Mouse (Mus musculus) liver, embryonic 11.5 days (tissue): ENCODE measurements around the gene Cmya5. TPM values are rescaled to one million over a fixed set of nuclear protein-coding genes. Genes with fewer than 3 reads are reported as not detected.

Experiments used
- ATAC-seq: fragments of 200-750 bp; cut with Nextera tagmentation; replicated peaks from 2 replicates; pipeline ENCODE4 v1.8.0; 2017; ENCODE audit warnings: moderate number of reproducible peaks, mild to moderate bottlenecking, moderate TSS enrichment, moderate library complexity; ENCODE audit not compliant: low FRiP score
- DNase-seq: peaks from one replicate; pipeline ENCODE4 v3.0.0-alpha.2; 2017; ENCODE audit warnings: low spot score
- H3K27ac ChIP-seq: fragments of 300-500 bp; sonication (generic); 2 replicates; pipeline ENCODE4 v1.5.1; 2014; ENCODE audit warnings: mild to moderate bottlenecking, low read depth, low read length, control low read depth
- H3K27me3 ChIP-seq: fragments of 300-500 bp; sonication (generic); replicated peaks from 2 replicates; pipeline ENCODE4 v1.6.1; 2014; ENCODE audit warnings: low read length, mixed read lengths; ENCODE audit not compliant: control insufficient read depth, insufficient read depth
- H3K36me3 ChIP-seq: fragments of 300-500 bp; sonication (generic); 2 replicates; pipeline ENCODE4 v1.6.1; 2014; ENCODE audit warnings: mild to moderate bottlenecking, low read length, moderate library complexity, mixed read lengths; ENCODE audit not compliant: control insufficient read depth, insufficient read depth
- H3K4me1 ChIP-seq: fragments of 300-500 bp; sonication (generic); replicated peaks from 2 replicates; pipeline ENCODE4 v1.6.1; 2014; ENCODE audit warnings: low read length, mixed read lengths; ENCODE audit not compliant: control insufficient read depth, insufficient read depth
- H3K4me2 ChIP-seq: fragments of 300-500 bp; sonication (generic); 2 replicates; pipeline ENCODE4 v1.6.1; 2014; ENCODE audit warnings: mild to moderate bottlenecking, control low read depth, moderate library complexity
- H3K4me3 ChIP-seq: fragments of 300-500 bp; sonication (generic); 2 replicates; pipeline ENCODE4 v1.5.1; 2014; ENCODE audit warnings: low read depth, low read length, control low read depth
- H3K9ac ChIP-seq: fragments of 300-500 bp; sonication (generic); 2 replicates; pipeline ENCODE4 v1.6.1; 2014; ENCODE audit warnings: low read depth, low read length, control low read depth
- H3K9me3 ChIP-seq: fragments of 300-500 bp; sonication (generic); 2 replicates; pipeline ENCODE4 v1.6.1; 2016; ENCODE audit warnings: low read length, inconsistent platforms, mixed read lengths; ENCODE audit not compliant: control insufficient read depth
- WGBS: fragments of 180-500 bp; shearing (Covaris S2); extraction: QIAGEN DNeasy Blood & Tissue Kit; methylation state at CpG from one replicate; pipeline ENCODE4 v1.1.7; 2014; 5-methylcytosine and 5-hydroxymethylcytosine counted together
- polyA plus RNA-seq: library from polyadenylated mRNA; unstranded; fragments of >200 nt; fragmentation: Nextera tagmentation; extraction: Ambion mirVana; gene quantifications from 2 replicates; pipeline ENCODE4 v1.2.1, GENCODE M21; 2014

Gene Cmya5
- polyA plus RNA-seq, 1 experiment from 2014 or later, result 0.12 TPM

- Histone ChIP-seq H3K27me3 (no peaks in the 10 kb centered on the region), H3K36me3 (peaks cover 17% of the 10 kb centered on the region; the same call in 1 of the 2 replicates), H3K4me2 (no peak overlapping the region), H3K4me1 (no peaks in the 10 kb centered on the region; the same call in 1 of the 2 replicates), H3K4me3 (no peak overlapping the region), H3K9ac (no peak overlapping the region), H3K27ac (no peak overlapping the region), H3K9me3 (no peaks in the 10 kb centered on the region)
- DNase-seq (no peak), ATAC-seq (no peak)
Observed at GRCm38 (mm10) chr13:93177571-93177970, 33.0 kb upstream of the Cmya5 start.

- H3K9ac ChIP-seq, result no peak overlapping the region
- H3K9me3 ChIP-seq, result no peaks in the 10 kb centered on the region
- no peak overlapping the region for H3K4me2 ChIP-seq
- H3K4me3 ChIP-seq, result no peak overlapping the region
- WGBS, result 94% methylated on average over 4 of the region's 4 CpGs
- H3K36me3 ChIP-seq, result peaks cover 22% of the 10 kb centered on the region
- DNase-seq, result no peak
- H3K27ac ChIP-seq, result no peak overlapping the region
- H3K27me3 ChIP-seq, result no peaks in the 10 kb centered on the region
- H3K4me1 ChIP-seq, result no peaks in the 10 kb centered on the region
- ATAC-seq, result no peak
Observed at GRCm38 (mm10) chr13:93163303-93163702, 18.8 kb upstream of the Cmya5 start.

GRCm38 (mm10) chr13:93162456-93162855 lies 17.9 kb upstream of the Cmya5 start:
- peaks cover 22% of the 10 kb centered on the region for H3K36me3 ChIP-seq
- H3K27me3 ChIP-seq, result no peaks in the 10 kb centered on the region
- no peaks in the 10 kb centered on the region for H3K4me1 ChIP-seq
- ATAC-seq, result no peak
- H3K9ac ChIP-seq, result no peak overlapping the region
- no peak for DNase-seq
- H3K27ac ChIP-seq, result no peak overlapping the region
- H3K9me3 ChIP-seq, result no peaks in the 10 kb centered on the region
- no peak overlapping the region for H3K4me2 ChIP-seq
- H3K4me3 ChIP-seq, result no peak overlapping the region

GRCm38 (mm10) chr13:93158261-93158660 lies 13.7 kb upstream of the Cmya5 start:
- Histone ChIP-seq H3K4me2 (no peak overlapping the region), H3K9me3 (no peaks in the 10 kb centered on the region), H3K27ac (no peak overlapping the region), H3K4me1 (no peaks in the 10 kb centered on the region), H3K36me3 (peaks cover 15% of the 10 kb centered on the region), H3K27me3 (no peaks in the 10 kb centered on the region), H3K4me3 (no peak overlapping the region), H3K9ac (no peak overlapping the region)
- WGBS, result 86% methylated on average over 6 of the region's 6 CpGs
- ATAC-seq (no peak), DNase-seq (no peak)

- WGBS, result 83% methylated on average over 1 of the region's 1 CpGs
- Histone ChIP-seq H3K9me3 (no peaks in the 10 kb centered on the region), H3K4me2 (no peak overlapping the region), H3K27ac (no peak overlapping the region), H3K27me3 (no peaks in the 10 kb centered on the region), H3K4me1 (no peaks in the 10 kb centered on the region), H3K4me3 (no peak overlapping the region), H3K9ac (no peak overlapping the region), H3K36me3 (peaks cover 3% of the 10 kb centered on the region; the same call in 1 of the 2 replicates)
- DNase-seq, result no peak
- ATAC-seq, result no peak
Observed at GRCm38 (mm10) chr13:93153280-93153679, 8.8 kb upstream of the Cmya5 start.

GRCm38 (mm10) chr13:93143819-93144283 lies 673 bp downstream of the Cmya5 start:
- Histone ChIP-seq H3K4me1 (no peaks in the 10 kb centered on the region; the same call in 1 of the 2 replicates), H3K9ac (no peak overlapping the region), H3K4me2 (peak overlapping the region; percentile 85), H3K36me3 (peaks cover 2% of the 10 kb centered on the region; the same call in 1 of the 2 replicates), H3K27ac (no peak overlapping the region), H3K9me3 (no peaks in the 10 kb centered on the region), H3K4me3 (peak overlapping the region; percentile 46), H3K27me3 (no peaks in the 10 kb centered on the region)
- ATAC-seq, result 0 out of 2 replicates have a peak, but pooled peaks have one; percentile 14
- DNase-seq, result no peak
- WGBS, result 44% methylated on average over 11 of the region's 11 CpGs

GRCm38 (mm10) chr13:93141184-93141583 lies 3.3 kb downstream of the Cmya5 start:
- Histone ChIP-seq H3K27me3 (no peaks in the 10 kb centered on the region), H3K9ac (no peak overlapping the region), H3K9me3 (no peaks in the 10 kb centered on the region), H3K4me3 (no peak overlapping the region), H3K4me2 (no peak overlapping the region), H3K4me1 (no peaks in the 10 kb centered on the region; the same call in 1 of the 2 replicates), H3K36me3 (peaks cover 2% of the 10 kb centered on the region; the same call in 1 of the 2 replicates), H3K27ac (no peak overlapping the region)
- ATAC-seq (no peak), DNase-seq (no peak)
- 95% methylated on average over 6 of the region's 6 CpGs for WGBS

GRCm38 (mm10) chr13:93138059-93138458 lies 6.5 kb downstream of the Cmya5 start:
- H3K4me2 ChIP-seq, result no peak overlapping the region
- DNase-seq (no peak), ATAC-seq (no peak)
- no peak overlapping the region for H3K9ac ChIP-seq
- no peaks in the 10 kb centered on the region for H3K9me3 ChIP-seq
- no peak overlapping the region for H3K4me3 ChIP-seq
- H3K27me3 ChIP-seq, result no peaks in the 10 kb centered on the region
- H3K4me1 ChIP-seq, result no peaks in the 10 kb centered on the region
- WGBS, result 56% methylated on average over 1 of the region's 1 CpGs
- no peak overlapping the region for H3K27ac ChIP-seq
- H3K36me3 ChIP-seq, result no peaks in the 10 kb centered on the region

GRCm38 (mm10) chr13:93137098-93137497 lies 7.4 kb downstream of the Cmya5 start:
- no peak overlapping the region for H3K4me2 ChIP-seq
- WGBS, result 82% methylated on average over 7 of the region's 7 CpGs
- no peak overlapping the region for H3K4me3 ChIP-seq
- H3K9ac ChIP-seq, result no peak overlapping the region
- no peaks in the 10 kb centered on the region for H3K9me3 ChIP-seq
- H3K27ac ChIP-seq, result no peak overlapping the region
- no peaks in the 10 kb centered on the region for H3K4me1 ChIP-seq
- H3K27me3 ChIP-seq, result no peaks in the 10 kb centered on the region
- ATAC-seq, result no peak
- no peaks in the 10 kb centered on the region for H3K36me3 ChIP-seq
- DNase-seq, result no peak
